Mouse (Mus musculus) embryonic facial prominence, embryonic 15.5 days (tissue): ENCODE measurements around the gene Dlg5. TPM values are rescaled to one million over a fixed set of nuclear protein-coding genes. Genes with fewer than 3 reads are reported as not detected.

ENCODE experiments used
- ATAC-seq: fragments of 200-750 bp; cut with Nextera tagmentation; 2 replicates; pipeline ENCODE4 v1.8.0; 2017; ENCODE audit warnings: low read depth, moderate TSS enrichment; ENCODE audit not compliant: insufficient number of reproducible peaks, low FRiP score, low TSS enrichment
- H3K27ac ChIP-seq: fragments of 300-500 bp; sonication (generic); replicated peaks from 2 replicates; pipeline ENCODE4 v1.5.1; 2015; ENCODE audit warnings: mild to moderate bottlenecking, inconsistent platforms
- H3K27me3 ChIP-seq: fragments of 300-500 bp; sonication (generic); 2 replicates; pipeline ENCODE4 v1.6.1; 2015; ENCODE audit warnings: inconsistent platforms
- H3K36me3 ChIP-seq: fragments of 300-500 bp; sonication (generic); 2 replicates; pipeline ENCODE4 v1.6.1; 2015; ENCODE audit warnings: mild to moderate bottlenecking, inconsistent platforms
- H3K4me1 ChIP-seq: fragments of 300-500 bp; sonication (generic); 2 replicates; pipeline ENCODE4 v1.6.1; 2015; ENCODE audit warnings: inconsistent platforms
- H3K4me2 ChIP-seq: fragments of 300-500 bp; sonication (generic); replicated peaks from 2 replicates; pipeline ENCODE4 v1.6.1; 2015; ENCODE audit warnings: mild to moderate bottlenecking, inconsistent platforms
- H3K4me3 ChIP-seq: fragments of 300-500 bp; sonication (generic); replicated peaks from 2 replicates; pipeline ENCODE4 v1.5.1; 2015; ENCODE audit warnings: mild to moderate bottlenecking, inconsistent platforms
- H3K9ac ChIP-seq: fragments of 300-500 bp; sonication (generic); 2 replicates; pipeline ENCODE4 v1.6.1; 2015; ENCODE audit warnings: inconsistent platforms
- H3K9me3 ChIP-seq: fragments of 300-500 bp; sonication (generic); replicated peaks from 2 replicates; pipeline ENCODE4 v1.6.1; 2016; ENCODE audit warnings: inconsistent platforms
- WGBS: fragments of 180-500 bp; shearing (Covaris S2); methylation state at CpG from one replicate; pipeline ENCODE4 v1.1.7; 2015; 5-methylcytosine and 5-hydroxymethylcytosine counted together
- polyA plus RNA-seq: library from polyadenylated mRNA; unstranded; fragments of >200 nt; fragmentation: Nextera tagmentation; extraction: Ambion mirVana; gene quantifications from 2 replicates; pipeline ENCODE4 v1.2.1, GENCODE M21; 2015

The Dlg5 gene
- polyA plus RNA-seq, 1 experiment from 2014 or later: 22.1 TPM

DNA sequence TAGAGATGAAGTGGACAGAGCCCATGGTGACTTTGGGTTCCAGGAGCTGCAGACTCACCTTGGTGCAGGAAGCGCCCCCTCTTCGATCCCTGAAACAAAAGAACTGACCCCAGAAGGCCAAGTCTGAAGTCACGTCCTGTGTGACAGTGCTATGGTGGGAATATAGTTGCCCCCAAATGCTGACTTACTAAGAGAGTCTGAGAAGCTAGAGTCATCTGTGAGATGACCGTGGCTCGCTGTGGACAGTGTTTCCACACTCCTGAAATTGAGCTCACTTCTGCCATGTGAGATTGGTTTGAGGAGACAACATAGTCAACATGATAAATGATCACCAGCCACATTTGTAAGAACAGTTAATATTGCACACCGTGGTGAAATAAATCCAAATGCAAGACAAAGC lies 16.7 kb upstream of the Dlg5 start:
- Histone ChIP-seq H3K27ac (peak overlapping the region; percentile 63), H3K9ac (no peak overlapping the region), H3K4me3 (no peak overlapping the region), H3K27me3 (no peaks in the 10 kb centered on the region), H3K9me3 (no peaks in the 10 kb centered on the region), H3K4me1 (peaks cover 15% of the 10 kb centered on the region), H3K4me2 (no peak overlapping the region), H3K36me3 (no peaks in the 10 kb centered on the region)
- WGBS: 57% methylated on average over 6 of the region's 6 CpGs
- no peak for ATAC-seq

DNA sequence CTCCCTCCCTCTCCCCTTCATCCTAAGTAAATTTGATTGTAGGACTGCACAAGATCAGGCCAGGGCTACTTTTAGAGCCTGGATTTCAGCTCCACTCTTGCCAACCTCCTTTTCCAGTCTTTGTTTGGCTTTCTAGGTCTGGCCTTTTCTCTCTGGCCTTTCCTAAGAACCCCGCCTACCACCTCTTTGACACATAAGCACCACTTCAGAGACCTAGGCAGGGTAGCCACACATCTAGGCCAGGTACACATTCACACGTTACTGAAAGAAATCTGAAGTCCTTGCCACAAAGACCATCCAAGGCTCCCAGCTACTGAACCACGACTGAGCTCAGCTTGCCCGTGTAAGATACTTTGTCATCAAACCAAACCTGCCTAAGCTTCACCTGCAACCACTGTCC lies 14.7 kb upstream of the Dlg5 start:
- H3K27me3 ChIP-seq: no peaks in the 10 kb centered on the region
- ATAC-seq: no peak
- 74% methylated on average over 4 of the region's 4 CpGs for WGBS
- H3K9ac ChIP-seq: no peak overlapping the region
- no peaks in the 10 kb centered on the region for H3K36me3 ChIP-seq
- no peak overlapping the region for H3K4me3 ChIP-seq
- no peak overlapping the region for H3K27ac ChIP-seq
- peaks cover 19% of the 10 kb centered on the region for H3K4me1 ChIP-seq
- no peaks in the 10 kb centered on the region for H3K9me3 ChIP-seq
- H3K4me2 ChIP-seq: no peak overlapping the region

DNA sequence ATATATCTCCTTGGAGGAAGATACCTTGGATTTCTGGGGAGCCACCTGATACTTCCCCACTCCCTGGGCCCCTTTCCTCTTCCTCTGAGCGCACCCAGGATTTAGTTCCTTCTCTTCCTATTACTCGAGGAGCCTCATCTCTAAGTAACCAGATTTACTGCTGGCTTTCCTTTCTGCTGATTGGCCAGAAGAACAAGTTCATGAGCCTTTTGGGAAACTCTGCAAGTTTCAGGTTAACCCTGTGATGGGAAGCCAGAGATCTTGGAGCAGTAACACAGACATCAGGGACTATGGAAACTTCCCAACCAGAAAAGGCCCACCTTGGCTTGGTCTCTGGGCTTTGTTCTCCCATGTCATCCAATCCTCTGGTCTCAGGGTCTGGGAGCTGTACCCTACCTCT lies 10.2 kb upstream of the Dlg5 start:
- no peak overlapping the region for H3K27ac ChIP-seq
- 50% methylated on average over 2 of the region's 2 CpGs for whole genome bisulfite sequencing
- ATAC-seq: no peak
- H3K4me1 ChIP-seq: peaks cover 26% of the 10 kb centered on the region
- no peaks in the 10 kb centered on the region for H3K36me3 ChIP-seq
- H3K4me2 ChIP-seq: no peak overlapping the region
- no peaks in the 10 kb centered on the region for H3K9me3 ChIP-seq
- H3K9ac ChIP-seq: no peak overlapping the region
- no peaks in the 10 kb centered on the region for H3K27me3 ChIP-seq
- no peak overlapping the region for H3K4me3 ChIP-seq

DNA sequence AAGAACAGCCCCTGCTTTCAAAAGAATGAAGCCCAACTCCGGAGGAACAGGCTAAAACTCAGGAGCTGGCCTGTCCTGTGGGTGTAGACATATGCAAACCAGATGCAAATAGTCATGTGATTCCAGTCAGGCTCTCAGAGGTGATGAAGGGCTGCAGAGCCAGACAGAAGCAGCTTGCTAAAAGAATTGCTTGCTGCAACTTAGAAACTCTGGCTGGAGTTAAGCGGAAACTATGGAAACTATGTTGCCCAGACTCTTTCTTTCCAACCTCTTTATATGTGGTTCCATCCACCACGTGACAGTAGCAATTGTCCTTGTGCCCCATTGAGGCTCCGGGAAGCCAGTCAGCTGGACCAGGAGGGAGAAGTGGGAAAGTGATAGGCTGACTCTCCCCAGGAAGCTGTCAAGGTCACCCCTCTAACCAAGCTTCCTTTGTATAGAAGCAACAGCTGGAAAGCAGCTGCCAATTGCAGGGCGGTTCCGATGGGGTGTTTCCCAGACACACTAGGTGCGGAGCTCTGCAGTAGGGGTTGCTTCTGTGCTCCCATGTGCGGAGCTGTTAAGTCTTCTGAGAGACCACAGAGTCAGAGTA lies 8.0 kb upstream of the Dlg5 start:
- H3K4me1 ChIP-seq: peaks cover 26% of the 10 kb centered on the region

DNA sequence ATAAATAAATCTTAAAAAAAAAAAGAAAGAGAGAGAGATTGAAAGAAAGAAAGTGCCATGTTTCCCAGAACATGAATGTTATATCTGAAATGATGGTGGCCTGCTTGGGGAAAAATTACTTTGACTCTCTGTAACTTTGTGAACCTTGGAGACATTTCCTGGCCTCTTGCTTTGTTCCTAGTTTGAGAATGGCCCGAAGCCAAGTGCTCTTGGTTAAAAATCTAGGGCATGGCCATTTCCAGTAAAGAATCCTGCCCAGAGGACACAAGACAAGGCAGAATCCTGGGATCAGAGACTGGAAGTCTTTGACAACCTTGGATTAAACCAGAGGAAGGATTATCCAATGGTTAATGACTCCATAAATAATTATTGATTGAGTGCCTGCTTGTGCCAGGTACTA lies 5.6 kb upstream of the Dlg5 start:
- Histone ChIP-seq H3K27ac (no peak overlapping the region), H3K4me2 (no peak overlapping the region), H3K27me3 (no peaks in the 10 kb centered on the region), H3K36me3 (no peaks in the 10 kb centered on the region), H3K9ac (no peak overlapping the region), H3K4me3 (no peak overlapping the region), H3K9me3 (no peaks in the 10 kb centered on the region), H3K4me1 (peaks cover 33% of the 10 kb centered on the region)
- no peak for ATAC-seq
- 87% methylated on average over 1 of the region's 1 CpGs for WGBS

More for the DNA sequence above, 8.0 kb upstream of the Dlg5 start:
- ATAC-seq: peak; percentile 88
- peak overlapping the region; percentile 91 for H3K27ac ChIP-seq
- no peak overlapping the region for H3K9ac ChIP-seq
- H3K9me3 ChIP-seq: no peaks in the 10 kb centered on the region
- no peaks in the 10 kb centered on the region for H3K36me3 ChIP-seq
- 3% methylated on average over 8 of the region's 8 CpGs for WGBS
- peak overlapping the region; percentile 39 for H3K4me2 ChIP-seq
- no peak overlapping the region for H3K4me3 ChIP-seq
- no peaks in the 10 kb centered on the region for H3K27me3 ChIP-seq

DNA sequence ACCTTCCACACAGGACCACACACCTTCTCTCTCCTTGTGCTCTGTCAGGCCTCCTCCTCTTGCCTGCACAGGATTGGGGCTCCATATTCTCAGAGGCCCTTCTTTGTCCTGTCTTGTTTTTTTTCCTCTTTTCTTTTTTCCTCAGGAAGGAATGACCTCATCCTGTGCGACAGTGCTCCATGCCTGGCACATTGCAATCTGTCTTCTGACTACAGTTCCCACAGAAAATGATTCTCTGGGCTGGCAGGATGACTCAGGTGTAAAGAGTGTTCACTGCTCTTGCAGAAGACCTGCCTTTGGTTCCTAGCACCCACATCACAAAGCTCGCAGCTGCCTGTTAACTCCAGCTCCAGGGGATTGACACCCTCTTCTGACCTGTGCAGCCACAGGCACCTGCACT lies 4.2 kb upstream of the Dlg5 start:
- no peak overlapping the region for H3K4me3 ChIP-seq
- no peak for ATAC-seq
- no peaks in the 10 kb centered on the region for H3K36me3 ChIP-seq
- H3K27ac ChIP-seq: no peak overlapping the region
- H3K9me3 ChIP-seq: no peaks in the 10 kb centered on the region
- H3K4me2 ChIP-seq: no peak overlapping the region
- WGBS: 49% methylated on average over 2 of the region's 2 CpGs
- no peak overlapping the region for H3K9ac ChIP-seq
- H3K4me1 ChIP-seq: peaks cover 34% of the 10 kb centered on the region
- H3K27me3 ChIP-seq: no peaks in the 10 kb centered on the region

DNA sequence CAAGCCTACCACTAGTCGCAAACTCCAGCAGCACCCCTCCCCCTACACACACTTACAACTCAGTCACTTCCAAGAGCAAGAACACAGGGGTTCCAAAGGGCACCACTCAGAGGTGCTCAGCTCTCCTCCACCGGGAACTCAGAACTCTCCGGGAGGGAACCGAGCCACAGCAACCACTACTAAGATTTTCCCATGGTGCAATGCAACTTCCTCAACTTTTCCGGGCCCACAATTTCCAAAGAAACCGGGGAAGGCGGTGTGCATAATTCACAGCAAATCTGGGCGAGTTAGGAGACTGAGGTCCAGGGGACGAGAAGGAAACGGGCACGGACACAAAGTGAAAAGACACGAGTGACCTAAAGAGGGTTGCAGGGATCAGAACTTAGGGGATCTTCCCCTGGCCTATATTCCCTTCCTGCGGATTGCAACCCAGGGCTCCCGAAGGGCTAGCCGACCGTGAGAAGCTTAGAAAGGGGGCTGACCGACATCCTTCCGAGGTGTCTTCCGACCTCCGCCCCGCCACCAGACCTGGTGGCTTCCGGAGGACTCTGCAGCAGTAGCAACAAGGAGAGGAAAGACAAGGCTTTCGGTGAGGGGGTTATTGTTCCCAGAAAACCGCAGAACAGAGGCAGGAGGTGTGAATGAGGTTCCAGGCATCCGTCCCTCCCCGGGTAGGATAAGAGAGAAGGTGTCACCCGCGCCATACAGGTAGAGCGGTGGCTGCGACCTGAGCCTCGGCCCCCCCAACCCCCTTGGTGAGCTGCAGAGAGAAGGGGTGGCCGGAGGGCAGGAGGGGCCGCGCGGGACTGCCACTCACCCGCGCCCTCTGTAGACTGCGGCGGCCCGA lies 1.2 kb downstream of the Dlg5 start:
- Histone ChIP-seq H3K9ac (peak overlapping the region; percentile 85), H3K27me3 (no peaks in the 10 kb centered on the region), H3K4me3 (peak overlapping the region; percentile 84), H3K4me2 (peak overlapping the region; percentile 89), H3K4me1 (peaks cover 31% of the 10 kb centered on the region), H3K27ac (peak overlapping the region; percentile 92), H3K36me3 (peaks cover 8% of the 10 kb centered on the region; the same call in 1 of the 2 replicates), H3K9me3 (no peaks in the 10 kb centered on the region)
- WGBS: under 1% methylated on average over 40 of the region's 40 CpGs
- ATAC-seq: no peak; the same call in 1 of the 2 replicates

DNA sequence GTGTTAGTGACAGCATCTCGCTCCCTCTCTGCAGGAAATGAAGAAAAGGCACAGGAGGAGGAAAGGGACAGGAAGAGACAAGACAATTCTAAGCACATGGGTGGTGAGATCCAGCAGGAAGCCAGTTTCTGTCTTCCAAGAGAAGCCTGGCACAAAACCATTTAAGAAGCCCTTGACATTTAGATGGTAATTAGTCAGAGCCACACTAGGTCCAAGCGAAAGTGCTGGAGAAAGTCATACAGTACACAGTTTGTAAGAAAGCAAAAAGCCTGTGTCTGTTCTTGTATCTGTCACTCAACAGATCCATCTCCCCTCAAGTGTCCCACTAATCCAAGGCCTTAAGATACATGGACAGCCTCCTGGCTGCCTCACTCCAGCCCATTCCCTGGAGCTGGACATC lies 3.7 kb downstream of the Dlg5 start:
- H3K36me3 ChIP-seq: peaks cover 8% of the 10 kb centered on the region; the same call in 1 of the 2 replicates
- no peaks in the 10 kb centered on the region for H3K27me3 ChIP-seq
- H3K9ac ChIP-seq: no peak overlapping the region
- H3K4me2 ChIP-seq: no peak overlapping the region
- H3K4me1 ChIP-seq: peaks cover 44% of the 10 kb centered on the region
- H3K4me3 ChIP-seq: no peak overlapping the region
- no peak overlapping the region for H3K27ac ChIP-seq
- H3K9me3 ChIP-seq: no peaks in the 10 kb centered on the region
- 89% methylated on average over 2 of the region's 2 CpGs for WGBS
- ATAC-seq: no peak

DNA sequence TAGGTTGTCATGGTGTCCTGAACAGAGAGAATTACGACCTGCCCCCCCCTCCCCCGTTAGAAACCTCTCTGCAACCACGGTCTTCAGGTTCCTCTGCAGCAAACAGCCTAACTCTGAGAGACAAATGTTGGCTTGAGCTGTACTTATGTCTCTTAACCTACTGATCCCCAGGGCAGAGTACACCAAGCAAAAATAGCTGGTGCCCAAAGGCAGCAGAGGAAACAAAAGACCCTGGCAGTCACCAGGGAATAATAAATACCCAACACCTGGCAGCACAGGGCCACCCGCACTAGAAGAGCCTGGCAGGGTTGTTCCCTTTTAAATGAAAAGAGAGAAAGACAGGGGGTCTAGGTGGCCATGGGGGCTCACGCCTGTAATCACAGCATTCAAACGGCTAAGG lies 4.9 kb downstream of the Dlg5 start:
- Histone ChIP-seq H3K36me3 (peaks cover 8% of the 10 kb centered on the region; the same call in 1 of the 2 replicates), H3K27ac (no peak overlapping the region), H3K4me2 (no peak overlapping the region), H3K9me3 (no peaks in the 10 kb centered on the region), H3K4me3 (no peak overlapping the region), H3K4me1 (peaks cover 41% of the 10 kb centered on the region), H3K27me3 (no peaks in the 10 kb centered on the region), H3K9ac (no peak overlapping the region)
- 70% methylated on average over 6 of the region's 6 CpGs for WGBS
- no peak for ATAC-seq

DNA sequence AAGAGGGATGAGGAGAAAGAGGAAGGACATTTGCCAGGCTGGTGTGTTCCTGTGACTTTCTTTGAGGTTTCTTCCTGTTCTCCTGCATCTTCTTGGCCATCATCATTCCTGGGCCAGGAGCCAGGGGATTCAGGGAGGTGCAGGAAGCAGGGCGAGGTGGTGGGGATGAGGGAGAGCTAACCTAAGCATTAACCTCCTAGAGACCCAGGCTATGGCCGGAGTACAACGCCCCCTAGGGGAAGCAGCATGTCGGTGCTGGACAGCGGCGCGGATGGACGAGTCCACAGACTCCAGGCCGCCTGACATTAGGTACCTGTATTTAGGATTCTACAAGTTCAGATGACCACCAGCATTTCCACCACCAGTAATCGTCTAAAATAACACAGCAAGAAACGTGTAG lies 6.1 kb downstream of the Dlg5 start:
- ATAC-seq: no peak
- Histone ChIP-seq H3K4me2 (no peak overlapping the region), H3K4me1 (peaks cover 45% of the 10 kb centered on the region), H3K27ac (no peak overlapping the region), H3K27me3 (no peaks in the 10 kb centered on the region), H3K36me3 (peaks cover 8% of the 10 kb centered on the region; the same call in 1 of the 2 replicates), H3K4me3 (no peak overlapping the region), H3K9me3 (no peaks in the 10 kb centered on the region), H3K9ac (no peak overlapping the region)
- WGBS: 78% methylated on average over 11 of the region's 11 CpGs

DNA sequence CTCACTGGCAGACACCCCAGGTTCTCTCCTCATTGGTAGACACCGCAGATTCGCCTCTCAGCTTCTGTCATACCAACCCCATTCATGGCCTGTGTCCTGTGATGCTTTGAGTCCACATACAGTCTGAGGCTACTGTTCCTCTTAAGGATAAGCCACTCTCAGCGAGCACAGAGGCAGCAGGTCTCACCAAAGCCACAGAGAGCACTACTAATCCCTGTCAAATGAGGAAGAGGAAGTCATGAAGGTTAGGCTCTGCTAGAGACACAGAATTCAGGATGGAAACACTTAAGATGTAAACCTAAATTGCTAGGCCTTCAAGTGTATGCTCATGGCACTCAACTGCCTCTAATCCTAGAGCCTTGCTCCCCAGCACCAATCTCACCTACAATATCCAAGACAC lies 9.8 kb downstream of the Dlg5 start:
- no peaks in the 10 kb centered on the region for H3K36me3 ChIP-seq
- ATAC-seq: no peak
- WGBS: 88% methylated on average over 3 of the region's 3 CpGs
- H3K4me1 ChIP-seq: peaks cover 55% of the 10 kb centered on the region
- H3K4me3 ChIP-seq: no peak overlapping the region
- H3K27ac ChIP-seq: no peak overlapping the region
- no peaks in the 10 kb centered on the region for H3K27me3 ChIP-seq
- H3K4me2 ChIP-seq: no peak overlapping the region
- no peaks in the 10 kb centered on the region for H3K9me3 ChIP-seq
- H3K9ac ChIP-seq: no peak overlapping the region
